Mouse (Mus musculus): ENCODE results near the gene Ndufa4l2. TPM values are rescaled to one million over a fixed set of nuclear protein-coding genes. Genes with fewer than 3 reads are reported as not detected.

Ndufa4l2 gene
- polyA plus RNA-seq (2012; rRNA removed) = 2.1 and 3.6 TPM in 2 replicates
- 2.0 and 5.8 TPM in 2 replicates for polyA plus RNA-seq (2014; fragmentation: Nextera tagmentation; extraction: Ambion mirVana)

DNA sequence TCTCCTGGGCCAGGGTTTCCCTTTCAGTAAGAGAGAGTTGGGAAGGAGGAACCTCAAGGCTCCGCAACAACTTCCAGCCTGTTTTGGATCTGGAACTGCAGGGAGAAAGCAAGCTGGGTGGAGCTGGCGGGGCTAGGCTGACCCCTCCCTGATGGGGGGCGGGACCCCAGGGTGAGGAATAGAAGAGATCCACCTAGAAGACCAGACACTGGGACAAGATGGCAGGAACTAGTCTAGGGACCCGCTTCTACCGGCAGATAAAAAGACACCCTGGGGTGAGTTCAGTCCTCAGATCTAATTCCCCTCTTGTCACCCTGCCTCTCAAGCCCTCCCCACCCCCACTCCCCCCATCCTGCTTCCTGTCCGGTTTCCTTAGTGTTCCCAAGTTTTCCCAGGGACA is at the start of gene Ndufa4l2:
Gene Ndufa4l2 (plus strand): TSS at position 204 of the 400 bp plus-strand sequence.
- Histone ChIP-seq H3K36me3 (replicated peaks; ENCODE audit: control insufficient read depth, insufficient read depth, low read depth) (peaks cover 26% of the 10 kb centered on the region), H3K4me2 (ENCODE audit: low read depth) (peak within 1 kb of the TSS; percentile 71), H3K27me3 (ENCODE audit: control insufficient read depth, insufficient read depth, low read length) (peaks cover 48% of the 10 kb centered on the region), H3K4me3 (ENCODE audit: insufficient read depth in 1 of 2, low read depth in 2 of 2, low read length in 2 of 2) (peak within 1 kb of the TSS in 1 of 2 experiments; percentile 3; a peak in 1 of 4 replicates), H3K9ac (replicated peaks) (no peak within 1 kb of the TSS), H3K9me3 (ENCODE audit: control insufficient read depth, low read length) (no peaks in the 10 kb centered on the region), H3K27ac (no peak within 1 kb of the TSS), H3K4me1 (replicated peaks; ENCODE audit: control insufficient read depth in 2 of 2, insufficient read depth in 2 of 2, low read length in 1 of 2) (peaks cover 13 to 28% of the 10 kb centered on the region in 2 experiments)
- DNase-seq (ENCODE audit: low read depth in 3 of 3, low spot score in 3 of 3) = no peak
- WGBS (ENCODE audit: insufficient replicate concordance) = 6% methylated on average over 6 of the region's 6 CpGs
- TF ChIP-seq CTCF (IDR thresholded peaks at IDR 0.05; ENCODE audit: low read depth) (no peak), EP300 (IDR thresholded peaks at IDR 0.05; ENCODE audit: low read depth) (no peak)
- ATAC-seq (ENCODE audit: insufficient read depth) = no peak

DNA sequence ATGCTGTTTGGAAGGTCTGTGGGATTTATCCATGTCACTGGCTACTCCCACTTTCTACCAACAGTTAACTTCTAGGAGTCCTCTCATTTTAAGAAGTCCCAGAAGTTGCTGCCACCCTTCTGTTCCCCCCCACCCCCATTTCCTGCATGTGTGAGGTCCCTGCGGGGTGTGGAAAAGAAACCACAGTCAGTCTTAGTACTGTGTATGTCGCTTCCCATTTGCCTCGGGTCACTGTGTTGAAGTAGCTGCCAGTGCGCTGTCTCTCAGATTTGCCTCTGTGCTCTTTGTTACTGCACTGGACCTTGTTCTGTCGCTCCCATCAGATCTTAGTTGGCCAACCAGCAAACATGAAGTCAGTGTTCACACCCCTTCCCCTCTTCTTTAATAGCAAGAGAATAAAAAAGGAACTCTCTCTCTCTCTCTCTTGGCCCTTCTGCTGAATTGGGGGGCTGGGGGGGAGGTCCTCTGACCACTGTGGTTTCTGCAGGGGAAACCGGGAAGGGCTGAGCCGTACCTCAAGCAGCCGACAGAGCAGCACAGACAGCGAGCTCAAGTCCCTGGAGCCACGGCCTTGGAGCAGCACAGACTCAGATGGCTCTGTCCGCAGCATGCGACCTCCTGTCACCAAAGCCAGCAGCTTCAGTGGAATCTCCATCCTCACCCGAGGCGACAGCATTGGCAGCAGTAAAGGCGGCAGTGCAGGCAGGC is 43.3 kb upstream of the Ndufa4l2 start:
- Histone ChIP-seq H3K27me3 (ENCODE audit: control insufficient read depth, insufficient read depth, low read length) (no peaks in the 10 kb centered on the region), H3K9me3 (ENCODE audit: control insufficient read depth, low read length) (no peaks in the 10 kb centered on the region), H3K36me3 (replicated peaks; ENCODE audit: control insufficient read depth, insufficient read depth, low read depth) (no peaks in the 10 kb centered on the region; the same call in 1 of the 2 replicates), H3K27ac (no peak overlapping the region), H3K4me1 (replicated peaks; ENCODE audit: control insufficient read depth in 2 of 2, insufficient read depth in 2 of 2, low read length in 1 of 2) (peaks cover 0 to 2% of the 10 kb centered on the region in 2 experiments; a peak in 1 of 4 replicates), H3K9ac (replicated peaks) (no peak overlapping the region), H3K4me3 (ENCODE audit: insufficient read depth in 1 of 2, low read depth in 2 of 2, low read length in 2 of 2) (no peak overlapping the region), H3K4me2 (ENCODE audit: low read depth) (no peak overlapping the region)
- DNase-seq (ENCODE audit: low read depth in 3 of 3, low spot score in 3 of 3) (no peak), ATAC-seq (ENCODE audit: insufficient read depth) (no peak)
- no peak for TF ChIP-seq CTCF (IDR thresholded peaks at IDR 0.05; ENCODE audit: low read depth)
- TF ChIP-seq EP300 (IDR thresholded peaks at IDR 0.05; ENCODE audit: low read depth) = no peak
- WGBS (ENCODE audit: insufficient replicate concordance) = 29% methylated on average over 15 of the region's 15 CpGs

DNA sequence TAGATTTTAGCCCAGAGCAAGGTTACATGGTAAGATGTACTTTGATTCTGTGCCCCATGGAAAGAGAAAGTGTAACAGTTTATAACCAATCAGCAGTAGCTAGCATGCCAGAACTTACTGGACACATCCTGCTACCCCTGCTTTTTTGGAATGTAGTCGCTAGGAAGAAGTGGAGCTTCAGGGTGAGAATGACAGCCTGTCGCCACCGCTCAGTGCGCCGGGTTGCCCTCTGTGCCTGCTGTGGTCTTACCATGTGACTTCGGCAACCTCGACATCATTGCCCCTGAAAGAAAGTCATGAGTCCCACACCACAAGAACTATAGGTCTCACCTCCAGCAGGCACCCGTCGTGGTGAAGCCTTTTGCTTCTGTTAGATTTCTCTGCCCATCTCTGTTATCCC is 42.0 kb upstream of the Ndufa4l2 start:
- H3K4me3 ChIP-seq (ENCODE audit: insufficient read depth in 1 of 2, low read depth in 2 of 2, low read length in 2 of 2) = no peak overlapping the region
- 74% methylated on average over 9 of the region's 9 CpGs for WGBS (ENCODE audit: insufficient replicate concordance)
- no peaks in the 10 kb centered on the region for H3K9me3 ChIP-seq (ENCODE audit: control insufficient read depth, low read length)
- no peak overlapping the region for H3K27ac ChIP-seq
- H3K27me3 ChIP-seq (ENCODE audit: control insufficient read depth, insufficient read depth, low read length) = no peaks in the 10 kb centered on the region
- no peak for DNase-seq (ENCODE audit: low read depth in 3 of 3, low spot score in 3 of 3)
- ATAC-seq (ENCODE audit: insufficient read depth) = no peak
- H3K36me3 ChIP-seq (replicated peaks; ENCODE audit: control insufficient read depth, insufficient read depth, low read depth) = no peaks in the 10 kb centered on the region; the same call in 1 of the 2 replicates
- peaks cover 0 to 2% of the 10 kb centered on the region in 2 experiments; a peak in 1 of 4 replicates for H3K4me1 ChIP-seq (replicated peaks; ENCODE audit: control insufficient read depth in 2 of 2, insufficient read depth in 2 of 2, low read length in 1 of 2)
- H3K9ac ChIP-seq (replicated peaks) = no peak overlapping the region
- no peak overlapping the region for H3K4me2 ChIP-seq (ENCODE audit: low read depth)
- TF ChIP-seq CTCF (IDR thresholded peaks at IDR 0.05; ENCODE audit: low read depth) = no peak
- TF ChIP-seq EP300 (IDR thresholded peaks at IDR 0.05; ENCODE audit: low read depth) = no peak

DNA sequence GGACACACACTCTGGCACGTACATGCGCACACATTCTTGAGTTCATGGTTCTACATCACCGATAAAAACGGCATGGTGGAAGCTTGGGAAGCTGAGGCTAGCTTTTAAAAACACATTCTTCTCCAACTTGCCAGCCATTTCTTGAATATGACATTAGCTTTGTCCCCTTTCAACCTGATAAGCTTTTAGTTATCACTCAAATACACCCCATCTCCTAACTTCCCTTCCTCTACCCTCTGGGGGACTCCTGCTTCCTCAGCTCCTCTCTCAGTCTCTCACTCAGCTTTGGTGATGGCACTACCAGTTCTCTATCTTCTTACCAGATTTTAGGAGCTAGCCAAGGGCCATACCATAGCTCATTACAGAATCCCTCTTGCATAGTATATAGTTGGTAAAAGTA is 39.6 kb upstream of the Ndufa4l2 start:
- Histone ChIP-seq H3K9ac (replicated peaks) (no peak overlapping the region), H3K36me3 (replicated peaks; ENCODE audit: control insufficient read depth, insufficient read depth, low read depth) (no peaks in the 10 kb centered on the region; the same call in 1 of the 2 replicates), H3K27me3 (ENCODE audit: control insufficient read depth, insufficient read depth, low read length) (no peaks in the 10 kb centered on the region), H3K4me1 (replicated peaks; ENCODE audit: control insufficient read depth in 2 of 2, insufficient read depth in 2 of 2, low read length in 1 of 2) (peaks cover 0 to 2% of the 10 kb centered on the region in 2 experiments; a peak in 1 of 4 replicates), H3K27ac (no peak overlapping the region), H3K4me3 (ENCODE audit: insufficient read depth in 1 of 2, low read depth in 2 of 2, low read length in 2 of 2) (no peak overlapping the region), H3K4me2 (ENCODE audit: low read depth) (no peak overlapping the region), H3K9me3 (ENCODE audit: control insufficient read depth, low read length) (no peaks in the 10 kb centered on the region)
- ATAC-seq (ENCODE audit: insufficient read depth) (no peak), DNase-seq (ENCODE audit: low read depth in 3 of 3, low spot score in 3 of 3) (no peak)
- 83% methylated on average over 4 of the region's 4 CpGs for WGBS (ENCODE audit: insufficient replicate concordance)
- TF ChIP-seq EP300 (IDR thresholded peaks at IDR 0.05; ENCODE audit: low read depth) (no peak), CTCF (IDR thresholded peaks at IDR 0.05; ENCODE audit: low read depth) (no peak)

DNA sequence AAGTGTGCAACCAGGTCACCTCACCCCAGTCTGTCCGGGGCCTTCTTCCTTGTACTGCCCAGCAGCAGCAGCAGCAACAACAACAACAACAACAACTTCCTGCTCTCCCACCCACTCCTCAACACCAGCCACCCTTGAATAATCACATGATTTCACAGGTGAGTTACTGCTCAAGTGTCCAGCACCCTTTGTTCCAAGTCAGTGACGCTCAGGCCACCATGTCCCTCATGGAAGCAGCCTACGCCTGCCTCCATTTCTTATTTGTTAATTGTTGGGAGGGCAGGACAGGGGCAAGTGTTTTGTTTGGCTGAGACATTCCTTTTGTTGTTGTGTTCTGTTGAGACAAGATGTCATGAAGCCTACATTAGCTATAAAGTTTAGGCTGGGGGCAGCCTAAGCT is 38.2 kb upstream of the Ndufa4l2 start:
- Histone ChIP-seq H3K27ac (no peak overlapping the region), H3K4me1 (replicated peaks; ENCODE audit: control insufficient read depth in 2 of 2, insufficient read depth in 2 of 2, low read length in 1 of 2) (no peaks in the 10 kb centered on the region), H3K4me2 (ENCODE audit: low read depth) (no peak overlapping the region), H3K9me3 (ENCODE audit: control insufficient read depth, low read length) (no peaks in the 10 kb centered on the region), H3K4me3 (ENCODE audit: insufficient read depth in 1 of 2, low read depth in 2 of 2, low read length in 2 of 2) (no peak overlapping the region), H3K36me3 (replicated peaks; ENCODE audit: control insufficient read depth, insufficient read depth, low read depth) (no peaks in the 10 kb centered on the region; the same call in 1 of the 2 replicates), H3K9ac (replicated peaks) (no peak overlapping the region), H3K27me3 (ENCODE audit: control insufficient read depth, insufficient read depth, low read length) (no peaks in the 10 kb centered on the region)
- ATAC-seq (ENCODE audit: insufficient read depth) (no peak), DNase-seq (ENCODE audit: low read depth in 3 of 3, low spot score in 3 of 3) (no peak)
- TF ChIP-seq CTCF (IDR thresholded peaks at IDR 0.05; ENCODE audit: low read depth) (no peak), EP300 (IDR thresholded peaks at IDR 0.05; ENCODE audit: low read depth) (no peak)
- 73% methylated on average over 3 of the region's 3 CpGs for WGBS (ENCODE audit: insufficient replicate concordance)
